Mouse (Mus musculus) central nervous system, embryonic 11.5 days (tissue): ENCODE measurements around the gene Plxna4. TPM values are rescaled to one million over a fixed set of nuclear protein-coding genes. Genes with fewer than 3 reads are reported as not detected.

Experiments
- polyA plus RNA-seq: library from polyadenylated mRNA; depleted of rRNA; stranded (reverse); fragments of >200 nt; gene quantifications from 2 replicates; pipeline ENCODE4 v1.2.3, GENCODE M21; 2012; rRNA removed

Gene Plxna4
- 2.9 and 4.5 TPM in 2 replicates for polyA plus RNA-seq

DNA sequence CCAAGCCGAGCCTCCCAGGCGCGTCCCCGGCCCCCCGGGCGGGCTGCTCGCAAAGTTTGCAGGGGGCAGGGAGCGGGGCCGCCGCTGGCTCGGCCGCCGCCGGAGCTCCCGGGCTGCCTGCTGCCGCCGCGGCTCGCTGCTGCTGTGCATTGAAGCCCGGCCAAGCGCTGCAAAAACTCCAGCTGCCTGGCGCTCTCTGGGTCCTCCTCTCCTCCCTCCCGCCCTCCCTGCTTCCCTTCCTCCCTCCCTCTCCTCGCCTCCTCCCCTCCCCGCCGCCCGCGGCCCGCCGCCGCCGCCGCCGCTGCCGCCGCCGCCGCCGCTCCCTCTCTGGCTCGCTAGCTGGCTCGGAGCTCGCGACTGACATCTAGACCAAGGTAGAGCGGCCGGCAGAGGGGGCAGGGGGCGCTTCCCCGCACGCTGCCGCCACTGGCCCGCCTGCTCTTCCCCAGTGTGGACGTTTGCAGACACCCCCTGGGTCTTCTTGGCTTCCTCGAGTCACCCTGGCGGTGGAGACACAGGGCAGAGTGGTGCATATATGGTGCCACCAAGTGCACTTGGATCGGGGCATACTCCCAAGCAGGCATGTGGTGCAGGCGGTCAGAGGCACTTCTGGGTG is at the start of gene Plxna4:
Gene Plxna4, minus strand, starts transcription at position 137 of the 616 bp plus-strand sequence.

